Mouse (Mus musculus) limb, embryonic 14.5 days (tissue): ENCODE results near the gene Fxn. TPM values are rescaled to one million over a fixed set of nuclear protein-coding genes. Genes with fewer than 3 reads are reported as not detected.
A peak's percentile ranks its signal among the peaks of the same experiment; 100 is the strongest.

Experiments
- ATAC-seq: fragments of 200-750 bp; cut with Nextera tagmentation; 2 replicates; pipeline ENCODE4 v1.8.0; 2017; ENCODE audit warnings: low read depth, moderate number of reproducible peaks, moderate TSS enrichment; ENCODE audit not compliant: low FRiP score
- DNase-seq: peaks from one replicate; pipeline ENCODE4 v3.0.0-alpha.2; 2015; ENCODE audit warnings: low spot score
- H3K27ac ChIP-seq: fragments of 300-500 bp; sonication (generic); replicated peaks from 2 replicates; pipeline ENCODE4 v1.5.1; 2014; ENCODE audit warnings: low read depth, mild to moderate bottlenecking, low read length, moderate library complexity, mixed read lengths
- H3K27me3 ChIP-seq: fragments of 300-500 bp; sonication (generic); 2 replicates; pipeline ENCODE4 v1.6.1; 2014; ENCODE audit warnings: low read length, mixed read lengths; ENCODE audit not compliant: control insufficient read depth, insufficient read depth
- H3K36me3 ChIP-seq: fragments of 300-500 bp; sonication (generic); 2 replicates; pipeline ENCODE4 v1.6.1; 2014; ENCODE audit warnings: mild to moderate bottlenecking, low read length, moderate library complexity, mixed read lengths; ENCODE audit not compliant: control insufficient read depth, insufficient read depth
- H3K4me1 ChIP-seq: fragments of 300-500 bp; sonication (generic); 2 replicates; pipeline ENCODE4 v1.6.1; 2014; ENCODE audit warnings: antibody characterized with exemption, low read length, mixed read lengths; ENCODE audit not compliant: control insufficient read depth, insufficient read depth
- H3K4me2 ChIP-seq: fragments of 300-500 bp; sonication (generic); replicated peaks from 2 replicates; pipeline ENCODE4 v1.6.1; 2014; ENCODE audit warnings: low read depth, mild to moderate bottlenecking, low read length, moderate library complexity; ENCODE audit not compliant: severe bottlenecking
- H3K4me3 ChIP-seq: fragments of 300-500 bp; sonication (generic); replicated peaks from 2 replicates; pipeline ENCODE4 v1.5.1; 2014; ENCODE audit warnings: low read length
- H3K9ac ChIP-seq: fragments of 300-500 bp; sonication (generic); 2 replicates; pipeline ENCODE4 v1.6.1; 2014; ENCODE audit warnings: mild to moderate bottlenecking, low read depth, low read length, moderate library complexity; ENCODE audit not compliant: severe bottlenecking
- H3K9me3 ChIP-seq: fragments of 300-500 bp; sonication (generic); 2 replicates; pipeline ENCODE4 v1.6.1; 2016; ENCODE audit warnings: low read length; ENCODE audit not compliant: control insufficient read depth
- POLR2A ChIP-seq: fragments of 200-500 bp; IDR thresholded peaks from 2 replicates; pipeline ENCODE4 v1.8.0; 2012; ENCODE audit warnings: inconsistent platforms, mild to moderate bottlenecking, moderate library complexity, borderline replicate concordance; ENCODE audit not compliant: insufficient read depth, insufficient read length; ENCODE audit errors: extremely low read depth
- WGBS: fragments of 180-500 bp; shearing (Covaris S2); extraction: QIAGEN DNeasy Blood & Tissue Kit; methylation state at CpG from one replicate; pipeline ENCODE4 v1.1.7; 2014; 5-methylcytosine and 5-hydroxymethylcytosine counted together
- polyA plus RNA-seq, 2 experiments: library from polyadenylated mRNA; depleted of rRNA in 1 of 2; stranded (reverse) in 1 of 2; unstranded in 1 of 2; fragments of >200 nt; fragmentation: Nextera tagmentation in 1 of 2; extraction: Ambion mirVana in 1 of 2; gene quantifications; 2 replicates each; pipeline versions ENCODE4 v1.2.1 to v1.2.3; 2012 to 2014

The Fxn gene
- polyA plus RNA-seq, 2 experiments: 24.1 to 43.5 TPM

DNA sequence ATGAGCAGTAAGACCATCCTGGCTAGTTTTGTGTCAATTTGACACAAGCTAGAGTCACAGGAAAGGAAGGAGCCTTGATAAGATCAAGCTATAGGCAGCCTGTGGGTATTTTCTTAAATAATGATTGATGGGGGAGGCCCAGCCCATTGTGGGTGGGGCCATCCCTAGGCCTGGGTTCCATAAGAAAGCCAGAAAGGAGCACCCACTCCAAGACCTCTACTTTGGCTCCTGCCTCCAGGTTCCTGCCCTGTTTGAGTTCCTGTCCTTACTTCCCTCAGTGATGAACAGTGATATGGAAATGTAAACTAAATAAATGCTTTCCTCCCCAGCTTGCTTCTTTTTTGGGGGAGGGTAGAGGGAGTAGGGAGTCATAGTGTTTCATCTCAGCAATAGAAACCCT lies 62.6 kb downstream of the Fxn start:
- peaks cover 7% of the 10 kb centered on the region for H3K4me1 ChIP-seq
- H3K9me3 ChIP-seq: no peaks in the 10 kb centered on the region
- H3K27me3 ChIP-seq: no peaks in the 10 kb centered on the region
- ATAC-seq (no peak), DNase-seq (no peak)
- no peak overlapping the region for H3K4me3 ChIP-seq
- H3K27ac ChIP-seq: no peak overlapping the region
- no peak overlapping the region for H3K4me2 ChIP-seq
- no peak for TF ChIP-seq POLR2A
- no peaks in the 10 kb centered on the region for H3K36me3 ChIP-seq
- H3K9ac ChIP-seq: no peak overlapping the region

DNA sequence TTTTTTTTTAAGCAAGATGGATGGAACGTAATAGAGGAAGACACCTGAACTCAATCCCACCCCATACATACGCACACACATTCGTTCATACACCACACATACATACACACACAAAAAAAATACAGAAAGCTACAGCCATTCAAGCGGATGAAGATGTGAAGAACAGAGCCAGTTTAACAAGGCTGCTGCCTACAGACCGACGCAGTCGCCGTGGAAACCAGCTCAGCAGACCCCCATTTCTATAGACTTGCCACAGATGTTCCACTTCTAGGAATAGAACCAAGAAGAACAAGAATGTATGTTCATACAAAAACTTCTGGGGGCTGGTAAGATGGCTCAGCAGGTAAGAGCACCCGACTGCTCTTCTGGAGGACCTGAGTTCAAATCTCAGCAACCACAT lies 63.6 kb downstream of the Fxn start:
- DNase-seq (no peak), ATAC-seq (no peak)
- no peaks in the 10 kb centered on the region for H3K27me3 ChIP-seq
- no peak for TF ChIP-seq POLR2A
- WGBS: 76% methylated on average over 9 of the region's 9 CpGs
- H3K4me2 ChIP-seq: no peak overlapping the region
- H3K36me3 ChIP-seq: no peaks in the 10 kb centered on the region
- H3K9ac ChIP-seq: no peak overlapping the region
- H3K27ac ChIP-seq: no peak overlapping the region
- H3K4me1 ChIP-seq: peaks cover 7% of the 10 kb centered on the region
- no peaks in the 10 kb centered on the region for H3K9me3 ChIP-seq
- H3K4me3 ChIP-seq: no peak overlapping the region

DNA sequence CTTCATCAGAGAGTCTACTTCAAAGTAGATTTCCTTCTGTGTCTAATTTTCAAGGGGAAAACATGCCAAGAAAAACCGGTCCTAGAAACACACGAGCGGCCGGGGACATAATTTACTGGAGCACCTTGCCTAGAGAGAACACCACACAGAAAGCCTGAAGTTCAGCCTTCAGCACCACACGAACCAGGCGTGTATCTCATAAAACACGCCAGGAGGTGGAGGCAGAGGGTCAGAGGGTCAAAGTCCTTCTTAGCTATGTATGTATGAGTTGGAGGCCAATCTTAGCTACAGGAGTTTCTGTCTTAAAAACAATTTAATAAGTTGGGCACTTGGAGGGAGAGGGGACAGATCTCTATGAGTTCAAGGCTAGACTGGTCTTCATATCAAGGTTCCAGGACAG lies 65.5 kb downstream of the Fxn start:
- no peaks in the 10 kb centered on the region for H3K27me3 ChIP-seq
- ATAC-seq (no peak), DNase-seq (peak; percentile 18)
- no peak overlapping the region for H3K4me3 ChIP-seq
- no peaks in the 10 kb centered on the region for H3K36me3 ChIP-seq
- H3K9ac ChIP-seq: no peak overlapping the region
- H3K27ac ChIP-seq: no peak overlapping the region
- TF ChIP-seq POLR2A: no peak
- H3K4me2 ChIP-seq: no peak overlapping the region
- peaks cover 7% of the 10 kb centered on the region for H3K4me1 ChIP-seq
- WGBS: 47% methylated on average over 7 of the region's 7 CpGs
- H3K9me3 ChIP-seq: no peaks in the 10 kb centered on the region

DNA sequence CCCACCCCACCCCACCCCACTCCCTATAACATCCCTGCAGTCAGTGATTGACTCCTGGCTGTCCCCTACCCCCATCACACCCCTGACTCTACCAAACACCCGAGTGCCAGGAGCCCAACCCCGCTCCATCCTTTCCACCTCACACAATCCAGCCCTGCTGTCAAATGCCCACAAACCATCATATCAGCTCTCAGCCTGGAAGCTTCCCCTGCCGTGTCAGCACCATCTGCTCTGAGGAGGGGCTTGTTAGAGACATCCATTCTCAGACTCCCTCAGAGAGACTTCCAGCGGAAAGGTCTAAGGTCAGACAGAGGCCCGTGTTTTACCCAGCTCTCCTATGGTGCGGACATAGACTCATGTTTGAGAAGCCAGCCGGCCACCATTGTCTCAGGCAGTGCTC lies 67.1 kb downstream of the Fxn start:
- Histone ChIP-seq H3K4me3 (no peak overlapping the region), H3K9me3 (no peaks in the 10 kb centered on the region), H3K4me1 (peaks cover 7% of the 10 kb centered on the region), H3K36me3 (no peaks in the 10 kb centered on the region), H3K4me2 (no peak overlapping the region), H3K27me3 (no peaks in the 10 kb centered on the region), H3K9ac (no peak overlapping the region), H3K27ac (no peak overlapping the region)
- 52% methylated on average over 7 of the region's 7 CpGs for WGBS
- ATAC-seq (no peak), DNase-seq (no peak)
- no peak for TF ChIP-seq POLR2A

DNA sequence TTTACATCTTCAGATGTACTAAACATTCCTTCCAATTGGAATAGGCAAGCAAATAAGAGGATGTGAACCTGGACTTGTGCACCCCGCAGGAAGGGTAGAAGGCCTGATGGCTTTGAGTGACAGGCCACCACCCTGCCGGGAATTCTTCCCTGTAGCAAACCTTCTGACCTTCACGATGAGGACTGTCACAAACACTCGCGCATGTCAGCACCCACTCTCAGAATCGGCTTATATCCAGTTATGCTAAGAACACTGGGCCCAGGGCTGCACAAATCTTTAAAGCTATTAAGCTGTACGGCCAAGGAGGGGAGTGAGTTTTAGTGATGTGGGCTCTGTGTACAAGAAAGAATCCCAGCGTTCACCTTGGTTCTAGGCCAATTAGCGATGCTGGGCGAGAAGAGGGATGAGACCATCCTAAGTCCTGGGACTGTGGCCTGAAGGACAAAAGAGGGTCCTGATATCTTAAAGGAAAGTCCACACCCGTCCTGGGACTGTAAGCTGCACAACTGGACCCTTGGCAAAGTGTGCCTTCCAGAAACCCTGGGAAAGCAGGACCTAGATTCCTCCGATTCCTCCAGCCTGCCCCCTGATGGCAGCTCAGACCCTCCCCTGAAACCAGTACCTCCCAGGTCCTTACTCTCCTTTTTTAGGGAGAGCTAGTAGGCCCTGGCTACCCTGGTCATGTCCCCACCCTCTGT lies 67.7 kb downstream of the Fxn start:
- no peak overlapping the region for H3K4me3 ChIP-seq
- no peak overlapping the region for H3K27ac ChIP-seq
- ATAC-seq: no peak
- no peak overlapping the region for H3K9ac ChIP-seq
- no peaks in the 10 kb centered on the region for H3K9me3 ChIP-seq
- H3K36me3 ChIP-seq: no peaks in the 10 kb centered on the region
- WGBS: 85% methylated on average over 12 of the region's 12 CpGs
- no peak overlapping the region for H3K4me2 ChIP-seq
- H3K27me3 ChIP-seq: no peaks in the 10 kb centered on the region
- no peak for DNase-seq
- H3K4me1 ChIP-seq: peaks cover 7% of the 10 kb centered on the region
- TF ChIP-seq POLR2A: no peak

Other genes starting within 250 kb of the Fxn start
- gene Fam189a2, start 249.6 kb downstream of the Fxn start, polyA plus RNA-seq (2012; rRNA removed): 4.5 and 5.0 TPM in 2 replicates
- 0.94 and 1.0 TPM in 2 replicates for gene Fam189a2, start 249.6 kb downstream of the Fxn start, polyA plus RNA-seq (2014; fragmentation: Nextera tagmentation; extraction: Ambion mirVana)
- gene Tjp2, start 55.6 kb downstream of the Fxn start, polyA plus RNA-seq (2012; rRNA removed): 9.9 and 12.1 TPM in 2 replicates
- 14.9 and 17.2 TPM in 2 replicates for gene Tjp2, start 55.6 kb downstream of the Fxn start, polyA plus RNA-seq (2014; fragmentation: Nextera tagmentation; extraction: Ambion mirVana)
- 27.6 and 29.3 TPM in 2 replicates for gene Fam122a, start 196.8 kb upstream of the Fxn start, polyA plus RNA-seq (2012; rRNA removed)
- gene Fam122a, start 196.8 kb upstream of the Fxn start, polyA plus RNA-seq (2014; fragmentation: Nextera tagmentation; extraction: Ambion mirVana): 50.5 and 56.2 TPM in 2 replicates